Mouse (Mus musculus) spleen, postnatal 14 days (tissue): ENCODE data around the gene Serp2.
A peak's percentile ranks its signal among the peaks of the same experiment; 100 is the strongest.

Experiments used
- DNase-seq, 2 experiments: peaks; one replicate each; pipeline ENCODE4 v3.0.0; 2021 to 2022; ENCODE audit warnings: low spot score in 2 of 2

The Serp2 gene

DNA sequence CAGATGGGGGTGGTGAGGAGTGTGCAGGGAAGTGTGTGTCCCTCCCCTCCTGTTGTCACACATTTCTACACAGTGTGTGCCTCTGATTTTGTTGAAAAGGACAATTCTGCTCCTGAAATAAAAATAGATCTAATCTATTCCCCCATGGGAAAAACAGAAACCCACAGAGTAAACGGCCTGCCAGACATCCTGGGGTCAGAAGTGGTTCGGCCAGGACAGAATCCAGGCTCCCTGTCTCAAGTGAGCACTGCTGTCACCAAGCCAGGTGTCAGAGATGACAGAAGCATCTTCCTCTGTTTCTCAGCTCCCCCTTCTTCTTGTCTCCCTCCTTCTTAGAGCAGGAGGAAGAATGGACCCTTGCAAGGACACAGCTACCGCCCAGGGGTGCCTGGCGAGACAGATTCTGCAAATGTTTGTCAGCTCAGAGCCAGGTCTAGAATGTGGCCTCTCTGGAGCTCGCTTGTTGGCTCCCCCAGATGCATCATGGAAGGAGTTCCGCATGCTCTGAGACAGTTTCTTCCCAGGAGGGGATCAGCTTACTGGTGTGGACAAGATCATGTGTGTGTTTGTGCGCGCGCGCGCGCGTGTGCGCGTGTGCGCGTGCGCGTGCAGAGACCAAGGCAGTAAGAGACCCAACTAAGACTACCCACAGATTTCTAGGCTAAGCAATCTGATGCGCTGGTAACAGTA is 29.5 kb downstream of the Serp2 start:
- no peak for DNase-seq

DNA sequence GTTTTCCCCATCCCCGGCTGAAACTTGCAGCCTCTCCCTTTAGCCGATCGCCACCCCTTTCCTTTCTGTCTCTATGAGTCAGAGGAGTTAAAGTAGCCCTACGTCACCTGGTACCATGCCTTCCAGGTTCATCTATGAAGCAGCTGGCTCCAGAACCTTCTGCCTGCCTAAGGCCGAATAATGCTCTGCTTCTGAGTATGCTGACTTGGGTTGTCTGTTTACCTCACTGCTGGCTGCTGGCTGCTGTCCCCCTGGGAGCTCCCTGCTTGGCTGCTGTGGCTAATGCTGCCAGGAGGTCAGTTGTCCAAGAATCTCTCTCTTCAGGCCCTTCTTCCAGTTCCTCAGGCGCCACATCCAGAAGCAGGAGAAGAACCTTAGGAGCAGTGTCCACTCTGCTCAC is 30.2 kb downstream of the Serp2 start:
- DNase-seq = no peak

DNA sequence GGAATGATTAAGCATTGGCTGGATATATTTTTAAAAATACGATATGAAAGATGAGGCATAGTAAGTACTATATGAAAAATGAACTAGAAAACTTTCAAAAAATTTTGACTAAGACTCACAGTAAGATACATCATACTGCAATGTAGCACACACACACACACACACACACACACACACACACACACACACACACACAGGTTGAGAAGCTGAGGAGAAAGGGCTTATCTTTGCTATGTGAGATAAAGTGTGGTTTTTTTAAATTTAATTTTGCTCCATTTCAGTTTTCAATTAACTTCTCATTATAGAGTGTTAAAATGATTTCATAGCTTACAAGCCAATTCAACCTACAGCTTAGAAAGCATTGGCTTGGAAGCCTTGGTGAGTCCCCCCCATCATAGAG is 33.3 kb downstream of the Serp2 start:
- DNase-seq = no peak

DNA sequence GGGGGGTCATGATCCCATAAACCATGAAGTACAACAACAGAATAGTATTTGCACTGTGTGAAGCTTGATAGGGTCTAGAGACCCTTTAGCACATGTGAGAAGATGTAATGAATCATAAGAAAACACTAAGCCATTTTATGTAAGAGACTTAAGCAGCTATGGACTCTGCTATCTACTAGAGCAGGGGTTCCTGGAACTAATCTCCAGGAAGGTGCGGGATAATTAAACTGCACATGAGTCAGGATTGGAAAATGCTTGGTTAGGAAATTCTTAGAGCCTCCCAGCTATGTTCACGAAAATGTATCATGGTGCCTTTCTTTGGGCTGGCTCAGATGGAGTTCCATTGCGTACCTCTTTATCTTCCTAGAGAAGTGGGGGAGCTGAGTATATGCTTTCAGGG is 35.4 kb downstream of the Serp2 start:
- DNase-seq = no peak

DNA sequence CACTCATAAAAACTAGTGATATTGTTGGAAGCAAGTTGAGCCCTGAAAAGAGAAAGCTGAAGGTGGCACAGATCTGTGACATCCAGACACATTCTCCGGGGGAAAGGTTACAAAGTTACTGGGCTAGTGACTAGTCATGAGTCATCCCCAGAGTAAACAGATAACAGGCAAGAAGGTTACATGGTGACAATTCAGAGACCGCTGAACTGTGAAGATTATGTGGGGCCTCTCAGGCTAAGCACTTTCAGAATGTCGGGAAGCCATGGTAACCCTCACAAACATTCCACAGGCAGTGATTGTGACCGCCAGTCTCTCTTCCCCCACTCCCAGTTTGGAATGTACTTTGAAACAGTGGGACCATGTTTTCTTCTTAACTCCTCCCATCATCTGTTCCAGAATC is 36.1 kb downstream of the Serp2 start:
- no peak for DNase-seq

DNA sequence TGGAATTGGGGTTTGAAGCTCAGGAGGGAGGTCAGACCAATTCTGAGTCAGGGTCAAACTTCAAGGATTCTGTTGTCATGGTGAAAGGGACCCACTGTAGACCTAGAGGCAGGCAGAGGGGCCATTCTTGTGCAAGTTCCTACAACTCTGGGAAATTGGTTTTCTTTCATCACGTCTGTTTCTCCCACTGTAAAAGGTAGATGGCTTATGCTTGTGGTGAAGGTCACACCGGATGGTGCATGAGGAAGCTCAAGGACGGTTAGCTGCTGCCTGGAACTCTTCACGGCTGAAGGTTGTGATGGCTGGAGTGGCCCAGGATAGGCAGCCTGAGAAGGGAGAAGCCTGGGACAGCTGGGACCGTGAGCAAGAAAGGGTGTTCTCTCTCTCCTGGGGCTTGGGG is 38.5 kb downstream of the Serp2 start:
- DNase-seq = no peak

DNA sequence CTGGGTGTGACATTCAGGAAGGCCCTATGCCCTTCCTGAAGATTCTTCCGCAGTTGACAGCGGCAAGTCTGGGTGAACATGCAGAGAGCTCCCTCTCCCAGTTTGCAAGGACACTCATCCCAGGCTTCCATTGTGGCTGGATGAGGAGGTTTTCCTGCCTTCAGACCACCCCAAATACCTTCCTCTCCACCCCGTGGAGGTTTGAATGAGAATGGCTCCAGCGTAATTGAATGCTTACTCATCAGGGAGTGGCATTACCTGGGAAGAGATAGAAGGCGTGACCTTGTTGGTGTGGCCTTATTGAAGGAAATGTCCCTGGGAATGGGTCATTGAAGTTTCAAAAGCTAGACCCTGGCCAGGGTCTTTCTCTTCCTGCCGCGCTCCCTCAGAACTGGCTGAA is 41.1 kb downstream of the Serp2 start:
- DNase-seq = no peak

DNA sequence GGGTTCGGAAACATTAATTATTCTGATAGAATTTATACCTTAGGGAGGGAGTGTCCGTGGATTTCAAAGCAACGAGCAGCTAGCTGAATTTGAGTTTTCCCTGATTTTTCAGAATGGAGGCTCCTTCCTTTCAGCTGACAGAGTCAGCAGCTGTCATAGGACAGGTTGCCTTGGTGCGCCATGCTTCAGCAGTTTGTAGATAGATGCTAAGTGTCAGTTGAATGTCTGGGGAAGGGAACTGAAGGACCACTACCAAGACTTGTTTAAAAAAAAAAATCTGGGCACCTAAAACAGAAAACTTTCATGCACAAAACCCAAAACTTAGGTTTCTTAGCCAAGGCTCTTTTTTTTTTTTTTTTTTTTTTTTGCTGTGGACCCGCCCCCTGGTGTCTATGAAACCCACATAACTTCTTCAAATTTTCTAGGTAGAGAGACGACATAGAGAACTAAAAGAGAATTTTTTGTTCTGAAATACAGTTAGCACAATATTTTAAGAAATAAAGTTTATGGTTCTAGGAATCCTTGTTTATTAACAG is 42.6 kb downstream of the Serp2 start:
- no peak for DNase-seq

DNA sequence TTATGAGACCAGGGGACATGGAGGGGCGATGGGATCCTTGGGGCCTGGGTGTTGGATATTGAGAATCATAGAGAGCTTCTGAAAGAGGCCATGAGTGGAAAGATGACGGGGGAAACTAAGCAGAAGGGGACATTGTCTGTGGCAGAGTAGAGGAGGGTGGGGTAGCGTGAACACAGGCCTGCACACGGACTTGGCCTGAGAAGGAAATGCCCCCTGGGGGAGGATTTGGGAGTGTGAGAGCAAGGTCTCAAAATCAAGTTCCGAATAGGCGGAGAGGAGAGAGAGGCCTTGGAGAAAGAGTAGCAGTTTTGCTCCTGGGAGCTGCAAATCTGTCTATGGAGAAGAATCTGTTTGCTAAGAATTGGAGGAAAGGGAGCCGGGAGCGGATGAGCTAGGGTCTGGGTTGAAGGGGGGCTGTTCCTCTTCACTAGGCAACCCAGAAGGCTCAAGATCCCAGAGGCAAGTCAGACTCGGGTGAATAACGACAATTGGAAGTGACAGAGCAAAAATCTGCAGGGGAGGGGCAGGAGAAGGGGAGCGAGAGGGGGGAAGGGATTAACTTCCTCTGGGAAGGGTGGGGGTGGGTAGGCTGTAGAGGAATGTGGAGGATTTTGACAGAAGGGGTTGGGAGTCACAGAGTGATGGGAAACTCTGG is 43.2 kb downstream of the Serp2 start:
- DNase-seq = no peak

DNA sequence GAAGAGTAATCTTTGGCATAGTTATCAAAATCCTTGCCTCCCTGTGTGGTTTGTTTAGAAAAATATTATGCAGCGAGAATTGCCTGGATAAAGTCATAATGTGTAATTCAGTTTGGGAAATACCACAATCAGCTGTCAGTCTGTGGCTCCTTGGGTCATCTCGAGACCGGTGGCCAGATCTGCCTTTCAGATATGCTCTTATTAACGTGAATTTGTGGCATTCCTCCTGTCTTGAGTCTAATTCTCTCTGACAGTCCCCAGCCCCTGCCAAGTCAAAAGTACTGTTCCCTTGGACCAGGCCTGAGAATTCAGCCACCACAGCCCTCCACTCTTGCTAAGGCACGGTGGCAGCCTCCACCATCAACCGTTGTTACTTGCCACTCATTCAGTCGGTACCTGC is 44.7 kb downstream of the Serp2 start:
- DNase-seq = no peak

DNA sequence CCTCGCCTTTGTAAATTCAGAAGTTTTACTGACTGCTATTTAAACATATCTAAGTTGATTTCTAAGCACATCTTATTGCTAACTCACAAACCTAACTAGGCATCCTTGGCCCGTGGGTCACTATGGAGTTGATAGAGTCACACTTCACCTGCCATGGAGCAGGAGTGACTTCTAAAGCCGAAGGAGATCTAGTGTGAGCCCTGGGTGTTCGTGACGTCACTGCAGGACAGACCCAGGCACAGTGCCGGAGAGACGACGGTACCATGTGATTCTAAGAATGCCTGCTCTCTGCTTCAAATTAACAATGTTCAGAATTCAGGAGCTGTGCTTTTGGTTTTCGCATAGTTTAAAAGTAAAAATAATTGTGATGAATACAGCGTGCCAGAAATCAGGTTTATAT is 48.0 kb downstream of the Serp2 start:
- no peak for DNase-seq

DNA sequence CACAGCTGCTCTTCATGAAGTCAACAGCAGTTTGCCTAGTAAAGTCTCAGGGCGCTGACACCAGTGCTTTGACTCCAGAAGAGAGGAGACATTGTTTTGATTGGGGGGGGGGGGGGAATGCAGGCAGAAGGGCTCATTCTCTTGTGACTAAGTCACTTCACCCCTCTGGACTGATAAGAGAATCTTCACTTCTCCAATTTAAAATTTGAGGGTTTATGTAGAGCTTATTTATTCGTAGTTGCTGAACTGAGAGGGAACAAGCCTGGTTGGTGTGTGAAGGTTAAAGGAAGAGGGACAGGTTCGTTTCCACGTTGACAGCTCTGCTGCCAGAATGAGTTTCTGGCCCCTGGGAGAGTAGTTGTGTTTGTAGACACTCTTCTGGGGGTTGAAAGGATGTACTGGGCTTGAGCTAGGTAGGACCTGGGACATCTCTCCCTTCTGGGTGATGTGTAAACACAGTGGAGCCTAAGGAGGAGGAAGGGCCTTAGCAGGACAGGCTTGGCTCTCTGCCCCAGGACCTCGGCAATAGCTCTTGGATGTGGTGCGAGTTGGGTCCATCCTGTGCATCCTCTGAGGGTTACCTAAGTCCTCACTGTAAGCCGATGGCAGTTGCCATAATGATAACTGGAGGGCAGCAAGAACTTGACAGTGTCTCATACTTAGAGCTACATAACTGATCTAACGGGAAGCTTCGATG is 48.7 kb downstream of the Serp2 start:
- no peak for DNase-seq

DNA sequence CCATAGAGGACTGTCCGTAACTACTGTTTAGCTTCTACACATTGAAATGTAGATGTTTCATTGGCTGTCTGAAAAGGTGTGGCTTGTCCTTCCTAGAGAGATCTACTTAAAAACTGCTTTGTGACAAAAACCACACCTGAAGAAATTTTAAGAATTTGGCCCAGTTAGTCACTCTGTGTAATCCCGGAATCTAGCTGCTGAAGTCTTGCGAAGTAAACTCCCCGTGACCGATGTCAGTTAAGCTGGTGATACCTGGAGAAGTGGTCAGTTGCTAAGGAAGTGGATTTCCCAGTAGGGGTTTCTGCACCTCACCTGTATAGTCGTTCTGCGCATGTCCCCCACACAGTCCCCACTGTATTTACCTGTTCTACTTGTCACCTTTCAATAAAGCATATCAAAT is 49.3 kb downstream of the Serp2 start:
- DNase-seq = no peak

DNA sequence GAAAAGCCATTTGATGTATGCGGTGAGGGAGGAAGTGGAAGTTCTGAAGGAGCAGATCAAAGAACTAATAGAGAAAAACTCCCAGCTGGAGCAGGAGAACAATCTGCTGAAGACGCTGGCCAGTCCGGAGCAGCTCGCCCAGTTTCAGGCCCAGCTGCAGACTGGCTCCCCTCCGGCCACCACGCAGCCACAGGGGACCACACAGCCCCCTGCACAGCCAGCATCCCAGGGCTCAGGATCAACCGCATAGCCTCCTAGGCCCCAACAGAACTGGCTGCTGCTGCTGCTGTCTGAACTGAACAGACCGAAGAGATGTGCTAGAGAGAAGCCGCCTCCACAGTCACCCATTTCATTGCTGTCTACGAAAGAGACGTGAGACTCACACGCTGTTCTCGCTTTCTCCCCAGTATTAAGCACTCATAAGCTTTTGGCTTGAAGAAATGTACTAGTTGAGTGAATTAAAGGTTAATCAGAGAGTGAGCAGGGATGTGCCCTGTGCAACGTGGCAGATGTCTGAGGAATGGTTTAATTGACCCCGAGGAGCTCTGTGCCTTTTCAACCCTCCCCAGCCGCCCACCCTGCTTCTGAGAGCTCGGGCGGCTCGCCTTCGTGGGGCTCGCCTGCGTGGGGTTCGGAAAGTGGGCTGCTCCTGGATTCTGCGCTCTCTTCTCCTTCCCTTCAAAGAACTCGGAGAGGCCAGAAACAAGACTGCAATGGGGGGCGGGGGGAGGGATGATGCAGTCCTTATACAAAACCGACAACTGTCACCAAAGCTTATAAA is 50.1 kb downstream of the Serp2 start:
- no peak for DNase-seq

DNA sequence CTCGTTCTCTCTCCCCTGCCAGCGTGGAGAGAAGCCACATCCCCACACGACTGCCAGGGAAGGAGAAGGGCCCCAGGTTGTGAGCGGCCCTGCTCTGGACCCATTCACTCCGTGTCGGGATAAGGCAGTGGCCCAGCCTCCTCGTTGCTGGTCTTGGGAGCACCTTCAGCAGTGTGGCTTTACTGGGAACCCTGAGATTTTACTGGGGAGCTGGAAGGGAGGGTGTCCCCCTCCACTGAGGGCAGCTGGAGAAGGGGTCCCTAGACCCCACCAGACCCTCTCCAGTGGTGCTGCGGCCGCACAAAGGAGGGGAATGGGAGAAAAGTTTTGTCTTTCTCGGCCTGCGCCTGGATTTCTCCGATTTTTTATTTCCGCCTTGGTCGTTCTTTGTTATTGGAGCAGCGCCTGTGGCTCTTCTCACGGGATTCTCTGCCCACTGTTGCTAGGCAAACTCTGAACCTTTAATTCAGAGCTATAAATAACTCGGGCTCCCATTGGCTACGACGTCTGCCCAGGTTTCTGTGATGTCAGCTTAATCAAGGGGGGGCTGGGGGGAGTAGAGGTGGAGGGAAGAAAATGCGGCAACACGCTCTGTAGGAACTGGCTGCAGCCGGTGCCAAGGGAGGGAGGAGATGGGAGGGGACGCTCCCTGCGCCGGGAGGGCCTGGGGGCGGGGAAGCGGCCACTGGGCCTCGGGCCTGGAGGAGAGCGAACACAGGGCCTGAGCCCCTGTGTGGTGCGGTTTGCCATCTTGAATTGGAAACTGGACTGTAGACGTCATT is 51.1 kb downstream of the Serp2 start:
- DNase-seq = peak; percentile 25 to 44

DNA sequence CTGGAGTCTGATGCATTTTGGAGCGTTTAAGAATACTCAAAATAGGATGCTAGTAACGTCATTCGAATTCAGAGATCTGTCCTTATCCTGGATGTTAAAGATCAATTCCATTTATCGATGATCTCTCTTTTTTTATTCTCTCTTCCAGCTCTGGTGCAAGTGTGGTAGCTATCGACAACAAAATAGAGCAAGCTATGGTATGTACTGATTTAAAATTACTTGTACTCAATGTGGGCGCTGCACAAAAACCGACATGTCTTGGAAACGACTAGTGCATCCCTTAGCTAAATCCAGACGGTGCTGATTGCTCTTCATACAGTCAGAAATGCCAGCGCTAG is 51.6 kb downstream of the Serp2 start:
- no peak for DNase-seq

DNA sequence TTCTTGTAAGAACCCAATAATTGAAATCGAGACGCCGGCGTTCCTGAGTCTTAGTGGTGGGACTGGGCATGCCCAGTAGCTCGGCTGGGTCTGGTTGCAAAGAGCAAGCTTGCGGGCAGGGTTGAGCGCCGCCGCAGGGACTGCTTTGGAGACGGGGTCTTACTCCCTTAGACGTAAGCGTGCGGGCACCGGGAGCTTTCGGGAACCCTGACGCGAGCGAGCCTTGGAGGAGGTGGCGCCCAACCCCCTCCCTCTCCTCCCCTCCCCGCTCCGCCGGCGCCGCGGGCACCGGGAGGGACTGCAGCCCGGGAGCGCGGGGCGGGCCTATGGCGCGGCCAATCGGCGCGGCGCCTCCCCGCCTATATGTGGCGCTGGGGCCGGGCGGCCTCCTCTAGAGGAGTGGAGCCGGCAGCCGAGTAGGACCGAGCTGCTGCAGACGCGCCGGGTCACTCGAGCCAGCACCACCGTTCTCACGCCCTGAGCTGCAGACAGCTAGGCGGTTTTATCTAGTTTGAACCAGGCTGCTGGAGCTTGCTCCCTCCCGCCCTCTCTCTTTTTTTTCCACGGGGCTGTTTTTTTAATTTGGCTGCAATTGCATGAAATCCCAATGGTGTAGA is 52.5 kb downstream of the Serp2 start:
- DNase-seq = peak; percentile 88

DNA sequence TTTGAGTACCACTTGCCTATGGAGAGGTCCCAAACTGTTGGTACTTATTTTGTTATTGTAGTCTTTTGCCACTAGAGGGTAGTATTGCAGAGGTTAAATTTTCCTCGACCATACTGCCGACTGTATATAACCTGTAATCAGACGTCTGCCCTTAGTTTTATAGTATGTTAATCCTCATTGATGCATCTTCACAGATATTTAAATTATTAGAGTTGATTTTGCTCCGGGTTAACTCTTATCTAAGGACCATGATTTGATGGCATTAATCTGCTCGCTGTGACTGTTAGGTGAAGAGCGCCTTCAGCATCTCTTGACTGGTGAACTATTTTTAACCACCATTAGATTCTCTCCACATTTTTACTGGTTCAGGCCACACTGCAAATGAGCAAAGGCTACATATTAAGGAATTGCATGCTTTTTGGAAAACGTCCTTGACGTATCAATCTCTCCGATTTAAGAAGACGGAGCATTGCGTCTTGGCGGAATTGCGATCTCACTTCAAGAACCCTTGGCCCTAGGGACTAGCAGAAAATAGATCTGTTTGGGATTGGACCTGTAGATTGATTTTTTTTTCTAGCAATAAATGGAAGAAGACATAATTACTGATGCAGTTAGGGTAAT is 53.3 kb downstream of the Serp2 start:
- no peak for DNase-seq

DNA sequence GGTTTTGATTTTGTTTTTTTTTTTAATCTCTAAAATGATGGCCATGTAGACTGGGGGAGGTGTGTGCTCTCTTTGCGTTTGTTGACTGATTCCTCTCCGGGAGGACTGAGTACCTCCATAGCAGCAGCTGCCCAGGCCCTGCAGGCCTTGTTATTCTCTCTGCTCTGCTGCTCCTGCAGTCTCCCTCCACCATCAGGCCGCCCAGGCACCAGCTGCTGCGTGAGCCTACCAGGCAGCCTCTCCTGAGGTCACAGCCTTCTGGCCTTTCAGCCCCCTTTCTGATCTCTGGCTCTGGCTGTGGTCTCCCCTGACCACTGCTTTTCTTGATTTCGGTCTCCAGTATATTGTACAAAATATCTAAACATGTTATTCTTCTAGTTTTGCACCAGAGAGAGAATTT is 56.7 kb downstream of the Serp2 start:
- DNase-seq = no peak

DNA sequence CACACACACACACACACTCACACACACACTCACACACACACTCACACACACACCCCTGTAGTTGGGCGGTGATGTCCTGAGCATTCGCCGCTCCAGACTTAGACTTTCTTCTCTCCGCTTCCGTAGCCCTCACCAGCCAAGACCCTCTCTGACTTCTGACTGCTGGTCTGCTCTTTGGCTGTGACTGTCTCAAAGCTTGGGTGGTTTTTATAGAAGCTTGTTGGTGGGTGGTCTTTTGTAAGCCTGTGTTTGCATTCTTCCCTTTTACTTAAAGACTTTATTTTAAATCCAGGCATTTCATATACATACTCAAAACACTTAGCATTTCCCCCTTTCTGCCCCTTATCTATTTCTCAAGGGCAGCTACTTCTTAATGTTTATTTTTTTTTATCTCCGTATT is 57.2 kb downstream of the Serp2 start:
- DNase-seq = no peak

DNA sequence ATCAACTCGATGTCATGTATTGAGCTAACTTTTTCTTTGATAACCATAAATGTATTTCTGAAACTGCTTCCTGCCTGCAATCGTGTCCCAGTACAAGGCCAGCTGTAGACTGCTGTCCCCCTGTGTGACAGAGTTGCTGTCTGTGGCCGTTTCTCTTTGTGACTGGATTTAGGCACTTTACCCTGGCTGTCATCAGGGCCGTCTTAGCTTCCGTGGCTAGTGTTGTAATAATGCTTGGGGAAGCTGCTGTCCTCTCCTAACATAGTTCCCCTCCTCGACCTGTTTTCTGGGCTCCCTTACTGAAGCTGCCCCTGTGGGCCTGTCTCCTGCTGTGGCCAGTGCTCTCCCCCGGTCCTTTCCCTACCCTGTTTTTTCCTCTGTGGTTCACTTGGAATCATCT is 58.5 kb downstream of the Serp2 start:
- DNase-seq = no peak
